Mouse (Mus musculus): Measurements from ENCODE around the gene Cacng7.

GRCm38 (mm10) chr7:3300891-3301627, 31.7 kb upstream of the Cacng7 start:
- TF ChIP-seq GATA1 (IDR thresholded peaks at IDR 0.05; ENCODE audit: low read length) (no peak), TAL1 (IDR thresholded peaks at IDR 0.05; ENCODE audit: low read length) (no peak)

Data from erythroblast, embryonic 14.5 days (primary cell).